Mouse (Mus musculus): ENCODE measurements at regions not wholly inside any gene's neighbourhood (a gene's known extent, or its start where the extent isn't known, plus 50 kb on each side); places are given as distances from the start of the nearest gene placed in this dataset.

GRCm38 (mm10) chr16:86945058-86945457, 408.9 kb upstream of the N6amt1 start:
- TF ChIP-seq POLR2A (IDR thresholded peaks at IDR 0.05; ENCODE audit: control insufficient read depth, low read depth, low read length) (no peak), CTCF (IDR thresholded peaks at IDR 0.05; ENCODE audit: control insufficient read depth, insufficient read depth, insufficient replicate concordance, low read depth, low read length) (no peak)

GRCm38 (mm10) chr16:86934989-86935388, 419.0 kb upstream of the N6amt1 start:
- TF ChIP-seq POLR2A (IDR thresholded peaks at IDR 0.05; ENCODE audit: control insufficient read depth, low read depth, low read length) (no peak), CTCF (IDR thresholded peaks at IDR 0.05; ENCODE audit: control insufficient read depth, insufficient read depth, insufficient replicate concordance, low read depth, low read length) (no peak)

More at GRCm38 (mm10) chr16:86945058-86945457, 408.9 kb upstream of the N6amt1 start:
- H3K4me1 ChIP-seq (ENCODE audit: control insufficient read depth, insufficient read depth, low read length): no peaks in the 10 kb centered on the region
- H3K4me3 ChIP-seq (ENCODE audit: control insufficient read depth, low read depth, low read length): no peak overlapping the region
- no peaks in the 10 kb centered on the region for H3K27me3 ChIP-seq (ENCODE audit: control insufficient read depth, insufficient read depth, low read length)
- no peak overlapping the region for H3K27ac ChIP-seq (ENCODE audit: control insufficient read depth, insufficient read depth, low read depth, low read length)
- H3K36me3 ChIP-seq (ENCODE audit: control insufficient read depth, insufficient read depth, low read length): no peaks in the 10 kb centered on the region

GRCm38 (mm10) chr16:86932765-86933164, 421.2 kb upstream of the N6amt1 start:
- Histone ChIP-seq H3K4me3 (ENCODE audit: control insufficient read depth, low read depth, low read length) (no peak overlapping the region), H3K36me3 (ENCODE audit: control insufficient read depth, insufficient read depth, low read length) (no peaks in the 10 kb centered on the region), H3K27me3 (ENCODE audit: control insufficient read depth, insufficient read depth, low read length) (no peaks in the 10 kb centered on the region), H3K27ac (ENCODE audit: control insufficient read depth, insufficient read depth, low read depth, low read length) (no peak overlapping the region), H3K4me1 (ENCODE audit: control insufficient read depth, insufficient read depth, low read length) (no peaks in the 10 kb centered on the region)
- TF ChIP-seq CTCF (IDR thresholded peaks at IDR 0.05; ENCODE audit: control insufficient read depth, insufficient read depth, insufficient replicate concordance, low read depth, low read length) (no peak), POLR2A (IDR thresholded peaks at IDR 0.05; ENCODE audit: control insufficient read depth, low read depth, low read length) (no peak)

More at GRCm38 (mm10) chr16:86934989-86935388, 419.0 kb upstream of the N6amt1 start:
- H3K36me3 ChIP-seq (ENCODE audit: control insufficient read depth, insufficient read depth, low read length): no peaks in the 10 kb centered on the region
- no peaks in the 10 kb centered on the region for H3K27me3 ChIP-seq (ENCODE audit: control insufficient read depth, insufficient read depth, low read length)
- H3K4me1 ChIP-seq (ENCODE audit: control insufficient read depth, insufficient read depth, low read length): no peaks in the 10 kb centered on the region
- H3K4me3 ChIP-seq (ENCODE audit: control insufficient read depth, low read depth, low read length): no peak overlapping the region
- H3K27ac ChIP-seq (ENCODE audit: control insufficient read depth, insufficient read depth, low read depth, low read length): no peak overlapping the region

- Histone ChIP-seq H3K27ac (ENCODE audit: control insufficient read depth, insufficient read depth, low read depth, low read length) (no peak overlapping the region), H3K36me3 (ENCODE audit: control insufficient read depth, insufficient read depth, low read length) (no peaks in the 10 kb centered on the region), H3K27me3 (ENCODE audit: control insufficient read depth, insufficient read depth, low read length) (no peaks in the 10 kb centered on the region), H3K4me3 (ENCODE audit: control insufficient read depth, low read depth, low read length) (no peak overlapping the region), H3K4me1 (ENCODE audit: control insufficient read depth, insufficient read depth, low read length) (no peaks in the 10 kb centered on the region)
- no peak for TF ChIP-seq CTCF (IDR thresholded peaks at IDR 0.05; ENCODE audit: control insufficient read depth, insufficient read depth, insufficient replicate concordance, low read depth, low read length)
- no peak for TF ChIP-seq POLR2A (IDR thresholded peaks at IDR 0.05; ENCODE audit: control insufficient read depth, low read depth, low read length)
Observed at GRCm38 (mm10) chr16:86897967-86898710, 455.8 kb upstream of the N6amt1 start.

- Histone ChIP-seq H3K27ac (ENCODE audit: control insufficient read depth, insufficient read depth, low read depth, low read length) (no peak overlapping the region), H3K4me1 (ENCODE audit: control insufficient read depth, insufficient read depth, low read length) (no peaks in the 10 kb centered on the region), H3K36me3 (ENCODE audit: control insufficient read depth, insufficient read depth, low read length) (no peaks in the 10 kb centered on the region), H3K4me3 (ENCODE audit: control insufficient read depth, low read depth, low read length) (no peak overlapping the region), H3K27me3 (ENCODE audit: control insufficient read depth, insufficient read depth, low read length) (no peaks in the 10 kb centered on the region)
- TF ChIP-seq POLR2A (IDR thresholded peaks at IDR 0.05; ENCODE audit: control insufficient read depth, low read depth, low read length) (no peak), CTCF (IDR thresholded peaks at IDR 0.05; ENCODE audit: control insufficient read depth, insufficient read depth, insufficient replicate concordance, low read depth, low read length) (no peak)
Observed at GRCm38 (mm10) chr16:86894982-86895381, 459.0 kb upstream of the N6amt1 start.

- Histone ChIP-seq H3K36me3 (ENCODE audit: control insufficient read depth, insufficient read depth, low read length) (no peaks in the 10 kb centered on the region), H3K4me1 (ENCODE audit: control insufficient read depth, insufficient read depth, low read length) (no peaks in the 10 kb centered on the region), H3K4me3 (ENCODE audit: control insufficient read depth, low read depth, low read length) (no peak overlapping the region), H3K27ac (ENCODE audit: control insufficient read depth, insufficient read depth, low read depth, low read length) (no peak overlapping the region), H3K27me3 (ENCODE audit: control insufficient read depth, insufficient read depth, low read length) (no peaks in the 10 kb centered on the region)
- no peak for TF ChIP-seq CTCF (IDR thresholded peaks at IDR 0.05; ENCODE audit: control insufficient read depth, insufficient read depth, insufficient replicate concordance, low read depth, low read length)
- TF ChIP-seq POLR2A (IDR thresholded peaks at IDR 0.05; ENCODE audit: control insufficient read depth, low read depth, low read length): no peak
Observed at GRCm38 (mm10) chr16:86894333-86894732, 459.7 kb upstream of the N6amt1 start.

GRCm38 (mm10) chr16:86888421-86888820, 465.6 kb upstream of the N6amt1 start:
- H3K36me3 ChIP-seq (ENCODE audit: control insufficient read depth, insufficient read depth, low read length): no peaks in the 10 kb centered on the region
- H3K4me3 ChIP-seq (ENCODE audit: control insufficient read depth, low read depth, low read length): no peak overlapping the region
- TF ChIP-seq CTCF (IDR thresholded peaks at IDR 0.05; ENCODE audit: control insufficient read depth, insufficient read depth, insufficient replicate concordance, low read depth, low read length) (no peak), POLR2A (IDR thresholded peaks at IDR 0.05; ENCODE audit: control insufficient read depth, low read depth, low read length) (no peak)
- H3K27me3 ChIP-seq (ENCODE audit: control insufficient read depth, insufficient read depth, low read length): no peaks in the 10 kb centered on the region
- H3K27ac ChIP-seq (ENCODE audit: control insufficient read depth, insufficient read depth, low read depth, low read length): no peak overlapping the region
- H3K4me1 ChIP-seq (ENCODE audit: control insufficient read depth, insufficient read depth, low read length): no peaks in the 10 kb centered on the region
